Mouse (Mus musculus) forebrain, postnatal 0 days (tissue): Measurements from ENCODE around the gene Atl3. TPM values are rescaled to one million over a fixed set of nuclear protein-coding genes. Genes with fewer than 3 reads are reported as not detected.
"Not testable (repeated sequence)": the region's sequence is repeated elsewhere in the genome, so short reads cannot be mapped to it uniquely, and the experiment has no call there.

Experiments used
- ATAC-seq: fragments of 200-750 bp; cut with Nextera tagmentation; 2 replicates; pipeline ENCODE4 v1.8.0; 2017; ENCODE audit warnings: mild to moderate bottlenecking, moderate library complexity
- DNase-seq: peaks from one replicate; pipeline ENCODE4 v3.0.0-alpha.2; 2015
- H3K27ac ChIP-seq: fragments of 300-500 bp; sonication (generic); 2 replicates; pipeline ENCODE4 v1.5.1; 2014; ENCODE audit warnings: low read depth, mild to moderate bottlenecking, antibody characterized with exemption, low read length, moderate library complexity, mixed read lengths
- H3K27me3 ChIP-seq: fragments of 300-500 bp; sonication (generic); 2 replicates; pipeline ENCODE4 v1.6.1; 2014; ENCODE audit warnings: mild to moderate bottlenecking, low read length, mixed read lengths; ENCODE audit not compliant: insufficient read depth
- H3K36me3 ChIP-seq: fragments of 300-500 bp; sonication (generic); 2 replicates; pipeline ENCODE4 v1.6.1; 2014; ENCODE audit warnings: mild to moderate bottlenecking, moderate library complexity; ENCODE audit not compliant: insufficient read depth
- H3K4me1 ChIP-seq: fragments of 300-500 bp; sonication (generic); 2 replicates; pipeline ENCODE4 v1.6.1; 2014; ENCODE audit warnings: antibody characterized with exemption; ENCODE audit not compliant: insufficient read depth
- H3K4me2 ChIP-seq: fragments of 300-500 bp; sonication (generic); 2 replicates; pipeline ENCODE4 v1.6.1; 2014; ENCODE audit warnings: low read depth, mild to moderate bottlenecking, moderate library complexity
- H3K4me3 ChIP-seq: fragments of 300-500 bp; sonication (generic); 2 replicates; pipeline ENCODE4 v1.5.1; 2014; ENCODE audit warnings: low read depth, low read length, mixed read lengths
- H3K9ac ChIP-seq: fragments of 300-500 bp; sonication (generic); 2 replicates; pipeline ENCODE4 v1.6.1; 2014; ENCODE audit warnings: mild to moderate bottlenecking
- H3K9me3 ChIP-seq: fragments of 300-500 bp; sonication (generic); 2 replicates; pipeline ENCODE4 v1.6.1; 2016; ENCODE audit warnings: low read length
- CTCF ChIP-seq: sonication (generic); IDR thresholded peaks from 2 replicates; pipeline ENCODE4 v1.5.1; 2016; ENCODE audit warnings: antibody characterized with exemption, control low read depth, low read depth
- WGBS: fragments of 180-500 bp; shearing (Covaris S2); extraction: QIAGEN DNeasy Blood & Tissue Kit; methylation state at CpG from one replicate; pipeline ENCODE4 v1.1.7; 2014; 5-methylcytosine and 5-hydroxymethylcytosine counted together
- polyA plus RNA-seq: library from polyadenylated mRNA; unstranded; fragments of >200 nt; fragmentation: Nextera tagmentation; extraction: Ambion mirVana; gene quantifications from 2 replicates; pipeline ENCODE4 v1.2.1, GENCODE M21; 2015
- total RNA-seq: library from RNA; depleted of rRNA; stranded (reverse); fragments of >200 nt; gene quantifications from 2 replicates; pipeline ENCODE4 v1.2.3, GENCODE M21; 2014

Gene Atl3
- total and polyA plus RNA-seq, 2 experiments from 2014 or later, result 4.2 to 18.3 TPM

GRCm38 (mm10) chr19:7484076-7484475 lies 9.8 kb upstream of the Atl3 start:
- DNase-seq, result peak; percentile 68
- H3K4me2 ChIP-seq, result peak overlapping the region; percentile 78
- H3K27me3 ChIP-seq, result no peaks in the 10 kb centered on the region
- peak overlapping the region; percentile 98 for H3K4me3 ChIP-seq
- peak overlapping the region; percentile 99; the same call in 1 of the 2 replicates for H3K9ac ChIP-seq
- no peaks in the 10 kb centered on the region for H3K9me3 ChIP-seq
- no peaks in the 10 kb centered on the region for H3K36me3 ChIP-seq
- WGBS, result 36% methylated on average over 5 of the region's 5 CpGs
- no peak for TF ChIP-seq CTCF
- ATAC-seq, result no peak
- H3K4me1 ChIP-seq, result peaks cover 16% of the 10 kb centered on the region; the same call in 1 of the 2 replicates
- H3K27ac ChIP-seq, result peak overlapping the region; percentile 99

- Histone ChIP-seq H3K9ac (no peak overlapping the region), H3K4me3 (no peak overlapping the region), H3K27ac (no peak overlapping the region), H3K27me3 (no peaks in the 10 kb centered on the region), H3K4me2 (no peak overlapping the region), H3K9me3 (no peaks in the 10 kb centered on the region), H3K36me3 (no peaks in the 10 kb centered on the region), H3K4me1 (peaks cover 6% of the 10 kb centered on the region; the same call in 1 of the 2 replicates)
- no peak for ATAC-seq
- no peak for TF ChIP-seq CTCF
- WGBS, result 85% methylated on average over 8 of the region's 8 CpGs
- no peak for DNase-seq
Measured at GRCm38 (mm10) chr19:7487680-7488079, 6.2 kb upstream of the Atl3 start.

GRCm38 (mm10) chr19:7491960-7492359 lies 1.9 kb upstream of the Atl3 start:
- H3K27me3 ChIP-seq, result no peaks in the 10 kb centered on the region
- H3K27ac ChIP-seq, result no peak overlapping the region
- no peaks in the 10 kb centered on the region for H3K36me3 ChIP-seq
- no peak overlapping the region for H3K9ac ChIP-seq
- no peak for ATAC-seq
- H3K9me3 ChIP-seq, result no peaks in the 10 kb centered on the region
- H3K4me2 ChIP-seq, result no peak overlapping the region
- no peak for TF ChIP-seq CTCF
- 88% methylated on average over 6 of the region's 6 CpGs for WGBS
- no peak overlapping the region for H3K4me3 ChIP-seq
- H3K4me1 ChIP-seq, result no peaks in the 10 kb centered on the region
- DNase-seq, result no peak

GRCm38 (mm10) chr19:7492682-7493081 lies 1.2 kb upstream of the Atl3 start:
- DNase-seq, result no peak
- no peak overlapping the region for H3K4me3 ChIP-seq
- no peak overlapping the region for H3K27ac ChIP-seq
- H3K4me2 ChIP-seq, result no peak overlapping the region
- H3K9ac ChIP-seq, result no peak overlapping the region
- H3K4me1 ChIP-seq, result no peaks in the 10 kb centered on the region
- no peaks in the 10 kb centered on the region for H3K27me3 ChIP-seq
- WGBS, result 98% methylated on average over 2 of the region's 2 CpGs
- TF ChIP-seq CTCF, result no peak
- H3K36me3 ChIP-seq, result no peaks in the 10 kb centered on the region
- no peaks in the 10 kb centered on the region for H3K9me3 ChIP-seq
- ATAC-seq, result no peak

- ATAC-seq, result peak; percentile 97
- peak; percentile 26; the same call in 1 of the 2 replicates for TF ChIP-seq CTCF
- 2% methylated on average over 84 of the region's 84 CpGs for WGBS
Measured at GRCm38 (mm10) chr19:7494187-7495015, 561 bp downstream of the Atl3 start.

DNA sequence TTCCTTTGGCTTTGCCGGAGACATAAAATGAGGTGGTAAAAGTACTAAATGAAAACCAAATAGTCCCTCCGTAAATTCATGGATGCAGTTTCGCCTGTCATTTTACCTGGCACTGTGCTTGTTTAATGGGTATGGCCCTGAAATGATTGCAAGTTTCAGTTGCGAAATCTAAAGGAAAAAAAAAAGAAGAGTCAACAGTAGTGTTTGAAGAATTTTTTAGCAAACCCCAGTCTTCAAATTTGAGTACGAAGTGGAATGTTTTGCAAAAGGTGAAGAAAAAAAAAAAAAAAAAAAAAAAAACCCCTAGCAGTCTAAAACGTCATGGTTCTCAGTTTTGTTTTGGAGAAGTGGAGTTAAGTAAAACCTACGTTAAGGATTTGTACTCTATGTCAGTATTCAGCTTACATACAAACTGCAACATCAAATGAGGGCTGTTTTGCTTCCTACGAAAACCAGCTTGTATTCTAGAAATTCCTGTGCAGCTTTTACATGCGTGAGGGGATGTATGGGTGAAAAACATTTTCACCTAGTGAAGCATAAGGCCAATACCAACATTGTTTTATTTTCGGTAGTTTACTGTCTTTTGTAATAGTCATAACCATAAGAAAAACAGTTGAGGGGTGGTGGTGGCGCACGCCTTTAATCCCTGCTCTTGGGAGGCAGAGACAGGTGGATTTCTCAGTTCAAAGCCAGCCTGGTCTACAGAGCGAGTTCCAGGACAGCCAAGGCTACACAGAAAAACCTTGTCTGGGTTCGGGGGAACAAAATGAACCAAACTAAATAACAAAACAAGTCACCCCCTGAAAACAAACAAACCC lies 1.6 kb downstream of the Atl3 start:
- no peaks in the 10 kb centered on the region for H3K36me3 ChIP-seq
- no peaks in the 10 kb centered on the region for H3K9me3 ChIP-seq
- 40% methylated on average over 14 of the region's 14 CpGs for WGBS
- ATAC-seq (no peak), DNase-seq (no peak)
- no peaks in the 10 kb centered on the region for H3K4me1 ChIP-seq
- peak overlapping the region; percentile 98 for H3K27ac ChIP-seq
- peak overlapping the region; percentile 79 for H3K4me3 ChIP-seq
- no peaks in the 10 kb centered on the region for H3K27me3 ChIP-seq
- peak overlapping the region; percentile 87; the same call in 1 of the 2 replicates for H3K9ac ChIP-seq
- no peak for TF ChIP-seq CTCF
- H3K4me2 ChIP-seq, result peak overlapping the region; percentile 58

More at GRCm38 (mm10) chr19:7494187-7495015, 561 bp downstream of the Atl3 start:
- H3K4me3 ChIP-seq, result peak overlapping the region; percentile 79
- peak overlapping the region; percentile 58 for H3K4me2 ChIP-seq
- no peaks in the 10 kb centered on the region for H3K4me1 ChIP-seq
- H3K27ac ChIP-seq, result peak overlapping the region; percentile 98
- no peaks in the 10 kb centered on the region for H3K9me3 ChIP-seq
- H3K36me3 ChIP-seq, result no peaks in the 10 kb centered on the region
- no peaks in the 10 kb centered on the region for H3K27me3 ChIP-seq
- DNase-seq, result peak; percentile 98
- peak overlapping the region; percentile 87 for H3K9ac ChIP-seq

DNA sequence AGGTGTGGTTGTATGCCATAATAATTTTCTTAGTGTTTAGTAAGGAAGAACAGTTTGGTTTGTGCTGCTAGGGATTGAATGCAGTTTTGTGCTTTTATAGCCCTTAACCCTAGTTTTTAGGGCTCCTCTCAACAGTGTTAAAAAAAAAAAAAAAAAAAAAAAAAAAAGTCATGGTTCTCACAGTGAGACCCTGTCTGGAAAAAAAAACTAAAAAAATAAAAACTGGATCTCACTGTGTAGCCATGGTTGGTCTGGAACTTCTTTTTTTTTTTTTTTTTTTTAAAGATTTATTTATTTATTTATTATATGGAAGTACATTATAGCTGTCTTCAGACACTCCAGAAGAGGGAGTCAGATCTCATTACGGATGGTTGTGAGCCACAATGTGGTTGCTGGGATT lies 2.2 kb downstream of the Atl3 start:
- H3K4me1 ChIP-seq, DNase-seq, H3K27ac ChIP-seq, H3K9me3 ChIP-seq, H3K9ac ChIP-seq, H3K4me3 ChIP-seq, H3K27me3 ChIP-seq, ATAC-seq, H3K36me3 ChIP-seq: not testable (repeated sequence)
- 63% methylated on average over 1 of the region's 1 CpGs for WGBS
- H3K4me2 ChIP-seq, result peak overlapping the region; percentile 58; the same call in 1 of the 2 replicates
